In genomic region chr11:7213161-7213500, GRCm38 (mm10) we compare ENCODE assay signal across 8 mouse cellular contexts. TPM values are rescaled to one million over a fixed set of nuclear protein-coding genes. Genes with fewer than 3 reads are reported as not detected.
DNase-seq lines count a peak whose midpoint lies in the region; ATAC-seq lines count a peak whose summit lies in the region.

No protein-coding gene starts in this region.

- H3K27ac ChIP-seq in kidney, embryonic 14.5 days (ENCODE audit: low read depth, low read length) = no peak overlapping the region
- no peak overlapping the region for H3K27ac ChIP-seq in embryonic facial prominence, embryonic 11.5 days (replicated peaks; ENCODE audit: low read depth, low read length)
- H3K27ac ChIP-seq in hindbrain, embryonic 14.5 days = peak overlapping the region; percentile 89; the same call in 1 of the 2 replicates
- H3K27ac ChIP-seq in midbrain, embryonic 13.5 days = no peak overlapping the region

- H3K27me3 ChIP-seq in kidney, embryonic 14.5 days (ENCODE audit: control insufficient read depth, insufficient read depth, low read length) = peaks cover 27% of the 10 kb centered on the region
- peaks cover 18% of the 10 kb centered on the region for H3K27me3 ChIP-seq in embryonic facial prominence, embryonic 11.5 days (ENCODE audit: control insufficient read depth, insufficient read depth, low read length)
- H3K27me3 ChIP-seq in hindbrain, embryonic 14.5 days (ENCODE audit: control insufficient read depth, insufficient read depth, low read length) = peaks cover 34% of the 10 kb centered on the region
- peaks cover 39% of the 10 kb centered on the region for H3K27me3 ChIP-seq in midbrain, embryonic 13.5 days

- no peak for DNase-seq in kidney, postnatal 14 days
- no peak for DNase-seq in embryonic facial prominence, embryonic 11.5 days (ENCODE audit: low spot score)
- DNase-seq in hindbrain, embryonic 14.5 days (ENCODE audit: low spot score) = no peak
- no peak for DNase-seq in thymus, postnatal 10 days (ENCODE audit: low spot score in 2 of 2)
- DNase-seq in c-Kit-positive CD71-positive TER-119-positive erythroid progenitor cells, embryonic 14.5 days (ENCODE audit: low spot score) = no peak
- DNase-seq in spleen, postnatal 36 days (ENCODE audit: low spot score in 2 of 2) = no peak

- no peak for ATAC-seq in kidney, embryonic 14.5 days (ENCODE audit: low FRiP score, low TSS enrichment)
- ATAC-seq in embryonic facial prominence, embryonic 11.5 days (replicated peaks; ENCODE audit: insufficient number of reproducible peaks, low FRiP score, low TSS enrichment, low read depth) = no peak
- ATAC-seq in hindbrain, embryonic 14.5 days (ENCODE audit: low FRiP score) = no peak
- no peak for ATAC-seq in midbrain, embryonic 13.5 days

- no peaks in the 10 kb centered on the region for H3K9me3 ChIP-seq in kidney, embryonic 14.5 days (ENCODE audit: control insufficient read depth, low read length)
- H3K9me3 ChIP-seq in embryonic facial prominence, embryonic 11.5 days (replicated peaks; ENCODE audit: control insufficient read depth, low read length) = no peaks in the 10 kb centered on the region
- no peaks in the 10 kb centered on the region for H3K9me3 ChIP-seq in hindbrain, embryonic 14.5 days (ENCODE audit: control insufficient read depth, low read length)
- no peaks in the 10 kb centered on the region for H3K9me3 ChIP-seq in midbrain, embryonic 13.5 days

- 2% methylated on average over 16 of the region's 19 CpGs for WGBS in kidney, embryonic 14.5 days
- 2% methylated on average over 18 of the region's 19 CpGs for WGBS in embryonic facial prominence, embryonic 11.5 days
- 3% methylated on average over 19 of the region's 19 CpGs for WGBS in hindbrain, embryonic 14.5 days
- WGBS in midbrain, embryonic 13.5 days = 2% methylated on average over 19 of the region's 19 CpGs

- H3K9ac ChIP-seq in kidney, embryonic 14.5 days (ENCODE audit: low read depth, low read length) = peak overlapping the region; percentile 64
- peak overlapping the region; percentile 61 for H3K9ac ChIP-seq in embryonic facial prominence, embryonic 11.5 days (replicated peaks; ENCODE audit: low read length)
- peak overlapping the region; percentile 91 for H3K9ac ChIP-seq in hindbrain, embryonic 14.5 days
- H3K9ac ChIP-seq in midbrain, embryonic 13.5 days (replicated peaks) = peak overlapping the region; percentile 74

- peaks cover 12% of the 10 kb centered on the region; the same call in 1 of the 2 replicates for H3K4me1 ChIP-seq in kidney, embryonic 14.5 days (ENCODE audit: control insufficient read depth, insufficient read depth, low read length)
- no peaks in the 10 kb centered on the region for H3K4me1 ChIP-seq in embryonic facial prominence, embryonic 11.5 days (ENCODE audit: control insufficient read depth, insufficient read depth, low read length)
- H3K4me1 ChIP-seq in hindbrain, embryonic 14.5 days (replicated peaks; ENCODE audit: control insufficient read depth, insufficient read depth, low read length) = peaks cover 31% of the 10 kb centered on the region
- peaks cover 28% of the 10 kb centered on the region for H3K4me1 ChIP-seq in midbrain, embryonic 13.5 days (replicated peaks)

- H3K4me2 ChIP-seq in kidney, embryonic 14.5 days (replicated peaks; ENCODE audit: low read depth, low read length) = peak overlapping the region; percentile 97
- H3K4me2 ChIP-seq in embryonic facial prominence, embryonic 11.5 days (ENCODE audit: low read depth, low read length) = peak overlapping the region; percentile 91
- peak overlapping the region; percentile 94 for H3K4me2 ChIP-seq in hindbrain, embryonic 14.5 days (replicated peaks)
- H3K4me2 ChIP-seq in midbrain, embryonic 13.5 days (replicated peaks) = peak overlapping the region; percentile 85

- H3K36me3 ChIP-seq in kidney, embryonic 14.5 days (ENCODE audit: control insufficient read depth, insufficient read depth, low read length) = peaks cover 7% of the 10 kb centered on the region; the same call in 1 of the 2 replicates
- H3K36me3 ChIP-seq in embryonic facial prominence, embryonic 11.5 days (replicated peaks; ENCODE audit: control insufficient read depth, insufficient read depth, low read depth, low read length) = no peaks in the 10 kb centered on the region
- no peaks in the 10 kb centered on the region for H3K36me3 ChIP-seq in hindbrain, embryonic 14.5 days (replicated peaks; ENCODE audit: control insufficient read depth, insufficient read depth)
- H3K36me3 ChIP-seq in midbrain, embryonic 13.5 days = no peaks in the 10 kb centered on the region

- peak overlapping the region; percentile 66 for H3K4me3 ChIP-seq in kidney, embryonic 14.5 days (ENCODE audit: low read length)
- H3K4me3 ChIP-seq in embryonic facial prominence, embryonic 11.5 days (ENCODE audit: low read depth, low read length) = peak overlapping the region; percentile 54
- H3K4me3 ChIP-seq in hindbrain, embryonic 14.5 days (replicated peaks; ENCODE audit: low read length) = peak overlapping the region; percentile 80
- H3K4me3 ChIP-seq in midbrain, embryonic 13.5 days (replicated peaks) = peak overlapping the region; percentile 63

RNA-seq across cellular contexts. Expression of gene Igfbp3, which starts 0.6 kb away (rescaled TPM):
- 45.2 and 70.4 TPM in 2 replicates for polyA plus RNA-seq in kidney, embryonic 14.5 days (2014; fragmentation: Nextera tagmentation; extraction: Ambion mirVana)
- 51.1 and 53.7 TPM in 2 replicates for polyA plus RNA-seq in embryonic facial prominence, embryonic 11.5 days (2014; fragmentation: Nextera tagmentation; extraction: Ambion mirVana)
- polyA plus RNA-seq in hindbrain, embryonic 14.5 days (2014; fragmentation: Nextera tagmentation; extraction: Ambion mirVana) = 19.7 and 22.3 TPM in 2 replicates
- 5.6 and 7.1 TPM in 2 replicates for polyA plus RNA-seq in midbrain, embryonic 13.5 days (2015; fragmentation: Nextera tagmentation; extraction: Ambion mirVana)

RNA-seq across cellular contexts. Expression of gene Igfbp1, which starts 15.5 kb away (rescaled TPM):
- polyA plus RNA-seq in kidney, embryonic 14.5 days (2014; fragmentation: Nextera tagmentation; extraction: Ambion mirVana) = 2.5 and 3.3 TPM in 2 replicates
- 0.27 and 0.50 TPM in 2 replicates for polyA plus RNA-seq in embryonic facial prominence, embryonic 11.5 days (2014; fragmentation: Nextera tagmentation; extraction: Ambion mirVana)
- not detected in 2 replicates for polyA plus RNA-seq in hindbrain, embryonic 14.5 days (2014; fragmentation: Nextera tagmentation; extraction: Ambion mirVana)
- polyA plus RNA-seq in midbrain, embryonic 13.5 days (2015; fragmentation: Nextera tagmentation; extraction: Ambion mirVana) = 0.09 and 0.17 TPM in 2 replicates

RNA-seq across cellular contexts. Expression of gene Gm11985, which starts 24.8 kb away (rescaled TPM):
- polyA plus RNA-seq in kidney, embryonic 14.5 days (2014; fragmentation: Nextera tagmentation; extraction: Ambion mirVana) = not detected in 2 replicates
- not detected in 2 replicates for polyA plus RNA-seq in embryonic facial prominence, embryonic 11.5 days (2014; fragmentation: Nextera tagmentation; extraction: Ambion mirVana)
- not detected in 2 replicates for polyA plus RNA-seq in hindbrain, embryonic 14.5 days (2014; fragmentation: Nextera tagmentation; extraction: Ambion mirVana)
- polyA plus RNA-seq in midbrain, embryonic 13.5 days (2015; fragmentation: Nextera tagmentation; extraction: Ambion mirVana) = not detected in 2 replicates
